Mouse (Mus musculus) liver, embryonic 11.5 days (tissue): ENCODE data around the gene Pp2d1. TPM values are rescaled to one million over a fixed set of nuclear protein-coding genes. Genes with fewer than 3 reads are reported as not detected.

Experiments
- ATAC-seq: fragments of 200-750 bp; cut with Nextera tagmentation; replicated peaks from 2 replicates; pipeline ENCODE4 v1.8.0; 2017; ENCODE audit warnings: moderate number of reproducible peaks, mild to moderate bottlenecking, moderate TSS enrichment, moderate library complexity; ENCODE audit not compliant: low FRiP score
- DNase-seq: peaks from one replicate; pipeline ENCODE4 v3.0.0-alpha.2; 2017; ENCODE audit warnings: low spot score
- H3K27ac ChIP-seq: fragments of 300-500 bp; sonication (generic); 2 replicates; pipeline ENCODE4 v1.5.1; 2014; ENCODE audit warnings: mild to moderate bottlenecking, low read depth, low read length, control low read depth
- H3K27me3 ChIP-seq: fragments of 300-500 bp; sonication (generic); replicated peaks from 2 replicates; pipeline ENCODE4 v1.6.1; 2014; ENCODE audit warnings: low read length, mixed read lengths; ENCODE audit not compliant: control insufficient read depth, insufficient read depth
- H3K36me3 ChIP-seq: fragments of 300-500 bp; sonication (generic); 2 replicates; pipeline ENCODE4 v1.6.1; 2014; ENCODE audit warnings: mild to moderate bottlenecking, low read length, moderate library complexity, mixed read lengths; ENCODE audit not compliant: control insufficient read depth, insufficient read depth
- H3K4me1 ChIP-seq: fragments of 300-500 bp; sonication (generic); replicated peaks from 2 replicates; pipeline ENCODE4 v1.6.1; 2014; ENCODE audit warnings: low read length, mixed read lengths; ENCODE audit not compliant: control insufficient read depth, insufficient read depth
- H3K4me2 ChIP-seq: fragments of 300-500 bp; sonication (generic); 2 replicates; pipeline ENCODE4 v1.6.1; 2014; ENCODE audit warnings: mild to moderate bottlenecking, control low read depth, moderate library complexity
- H3K4me3 ChIP-seq: fragments of 300-500 bp; sonication (generic); 2 replicates; pipeline ENCODE4 v1.5.1; 2014; ENCODE audit warnings: low read depth, low read length, control low read depth
- H3K9ac ChIP-seq: fragments of 300-500 bp; sonication (generic); 2 replicates; pipeline ENCODE4 v1.6.1; 2014; ENCODE audit warnings: low read depth, low read length, control low read depth
- H3K9me3 ChIP-seq: fragments of 300-500 bp; sonication (generic); 2 replicates; pipeline ENCODE4 v1.6.1; 2016; ENCODE audit warnings: low read length, inconsistent platforms, mixed read lengths; ENCODE audit not compliant: control insufficient read depth
- WGBS: fragments of 180-500 bp; shearing (Covaris S2); extraction: QIAGEN DNeasy Blood & Tissue Kit; methylation state at CpG from one replicate; pipeline ENCODE4 v1.1.7; 2014; 5-methylcytosine and 5-hydroxymethylcytosine counted together
- polyA plus RNA-seq: library from polyadenylated mRNA; unstranded; fragments of >200 nt; fragmentation: Nextera tagmentation; extraction: Ambion mirVana; gene quantifications from 2 replicates; pipeline ENCODE4 v1.2.1, GENCODE M21; 2014

Pp2d1 gene
- polyA plus RNA-seq, 1 experiment from 2014 or later, result 0.38 TPM

DNA sequence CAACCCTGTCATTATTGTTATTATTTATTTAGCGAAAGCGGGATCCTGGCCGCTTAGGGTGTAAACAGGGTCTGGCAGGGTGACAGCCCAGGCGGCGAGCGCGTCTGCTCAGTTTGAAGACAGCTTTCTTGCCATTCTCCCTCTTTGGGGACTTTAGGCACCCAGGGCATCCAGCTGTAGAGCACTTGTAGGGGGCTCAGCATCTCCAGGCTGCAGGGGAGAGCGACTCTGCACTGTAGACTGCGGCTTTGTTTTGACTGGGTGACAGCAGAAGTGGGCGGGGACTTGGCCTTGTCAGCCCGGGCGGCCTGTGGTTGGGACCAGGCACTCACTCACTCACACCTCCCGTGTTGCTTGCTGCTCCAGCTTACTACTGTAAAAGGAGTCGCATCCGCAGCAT, 28.9 kb upstream of the Pp2d1 start:
- H3K4me2 ChIP-seq, result peak overlapping the region; percentile 100
- H3K9me3 ChIP-seq, result no peaks in the 10 kb centered on the region
- H3K36me3 ChIP-seq, result no peaks in the 10 kb centered on the region
- peak overlapping the region; percentile 80 for H3K27ac ChIP-seq
- no peaks in the 10 kb centered on the region for H3K27me3 ChIP-seq
- ATAC-seq (peak; percentile 87), DNase-seq (peak; percentile 81)
- peak overlapping the region; percentile 94 for H3K4me3 ChIP-seq
- peak overlapping the region; percentile 75 for H3K9ac ChIP-seq
- H3K4me1 ChIP-seq, result peaks cover 23% of the 10 kb centered on the region
- 0% methylated on average over 15 of the region's 15 CpGs for WGBS

- Histone ChIP-seq H3K4me3 (peak overlapping the region; percentile 94), H3K27ac (peak overlapping the region; percentile 80)
Measured at GRCm38 (mm10) chr17:53567346-53568101, 28.3 kb upstream of the Pp2d1 start.

DNA sequence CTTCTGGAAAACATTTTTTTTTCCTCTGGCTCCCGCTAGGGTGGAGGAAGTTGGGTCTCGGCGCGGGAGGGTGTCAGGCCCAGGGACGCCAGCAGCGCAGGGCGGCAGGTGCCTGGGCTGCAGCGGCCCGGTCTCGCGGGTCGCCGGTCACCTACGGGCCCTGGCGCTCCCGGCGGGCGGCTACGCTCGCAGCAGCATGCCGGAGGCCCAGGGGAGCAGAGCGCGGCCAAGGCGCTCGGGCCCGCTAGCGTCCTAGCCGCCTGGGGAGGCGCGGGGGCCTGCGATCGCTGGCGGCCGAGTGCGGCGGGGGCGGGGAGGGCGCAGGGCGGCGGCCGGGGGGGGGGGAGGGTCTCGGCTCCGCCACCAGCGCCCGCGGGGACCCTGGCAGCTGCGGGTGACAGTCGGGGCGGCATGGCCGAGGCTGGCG, 27.7 kb upstream of the Pp2d1 start:
- Histone ChIP-seq H3K4me3 (peak overlapping the region; percentile 94), H3K4me1 (peaks cover 19% of the 10 kb centered on the region), H3K27me3 (no peaks in the 10 kb centered on the region), H3K9ac (peak overlapping the region; percentile 75), H3K27ac (peak overlapping the region; percentile 80), H3K4me2 (peak overlapping the region; percentile 100), H3K9me3 (no peaks in the 10 kb centered on the region), H3K36me3 (no peaks in the 10 kb centered on the region)
- ATAC-seq, result peak; percentile 62
- 0% methylated on average over 29 of the region's 51 CpGs for WGBS
- DNase-seq, result peak; percentile 76

More at GRCm38 (mm10) chr17:53567346-53568101, 28.3 kb upstream of the Pp2d1 start:
- DNase-seq (peak; percentile 78), ATAC-seq (peak; percentile 35)
- no peaks in the 10 kb centered on the region for H3K27me3 ChIP-seq
- no peaks in the 10 kb centered on the region for H3K36me3 ChIP-seq
- peak overlapping the region; percentile 100 for H3K4me2 ChIP-seq
- H3K9ac ChIP-seq, result peak overlapping the region; percentile 75
- H3K4me1 ChIP-seq, result peaks cover 19% of the 10 kb centered on the region
- WGBS, result under 1% methylated on average over 62 of the region's 67 CpGs
- no peaks in the 10 kb centered on the region for H3K9me3 ChIP-seq

DNA sequence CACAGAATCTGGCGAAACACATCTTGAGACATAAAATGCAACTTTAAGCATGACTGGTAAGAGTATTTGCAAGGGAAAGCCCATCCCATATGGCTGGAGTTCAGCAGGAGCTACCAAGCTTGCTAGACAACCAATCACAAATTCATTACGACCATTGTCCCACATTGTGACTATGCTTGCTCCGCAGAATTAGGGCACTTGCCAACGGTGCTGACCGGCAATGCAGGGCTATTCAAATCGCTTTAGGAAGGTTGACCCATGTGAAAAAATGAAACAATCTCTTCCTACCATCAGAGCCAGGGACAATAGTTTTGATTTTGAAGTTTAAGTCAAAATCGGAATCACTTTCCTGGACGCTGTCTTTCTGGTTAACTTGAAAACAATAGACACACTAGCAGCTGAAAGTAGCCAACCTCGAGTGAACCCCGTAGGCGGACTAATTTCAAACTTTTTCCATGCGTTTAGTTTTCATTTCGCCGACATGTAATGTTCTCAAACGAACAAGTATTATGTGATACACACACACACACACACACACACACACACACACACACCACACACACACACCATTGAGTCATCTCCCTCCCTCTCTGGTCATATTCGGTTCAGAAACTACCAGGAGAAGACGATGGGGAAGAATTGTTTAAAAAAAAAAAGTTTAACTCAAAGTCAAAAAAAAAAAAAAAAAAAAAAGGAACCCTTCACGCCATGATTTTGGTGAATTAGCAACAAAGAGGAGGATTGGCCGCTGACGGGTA, 27.1 kb upstream of the Pp2d1 start, which contains the start of gene Kat2b:
Kat2b (plus strand) TSS at position 701 of the 758 bp plus-strand sequence.
- Histone ChIP-seq H3K4me3 (peak within 1 kb of the TSS; percentile 94), H3K4me2 (peak within 1 kb of the TSS; percentile 100), H3K27ac (peak within 1 kb of the TSS; percentile 80), H3K4me1 (peaks cover 19% of the 10 kb centered on the region), H3K36me3 (no peaks in the 10 kb centered on the region), H3K9ac (peak within 1 kb of the TSS; percentile 75), H3K9me3 (no peaks in the 10 kb centered on the region), H3K27me3 (no peaks in the 10 kb centered on the region)
- ATAC-seq, result no peak
- DNase-seq, result peak; percentile 54
- WGBS, result 4% methylated on average over 20 of the region's 20 CpGs

GRCm38 (mm10) chr17:53564837-53565236, 25.6 kb upstream of the Pp2d1 start:
- Histone ChIP-seq H3K27me3 (no peaks in the 10 kb centered on the region), H3K27ac (no peak overlapping the region), H3K9ac (no peak overlapping the region), H3K9me3 (no peaks in the 10 kb centered on the region), H3K4me1 (peaks cover 14% of the 10 kb centered on the region), H3K4me3 (no peak overlapping the region), H3K36me3 (no peaks in the 10 kb centered on the region), H3K4me2 (no peak overlapping the region)
- 79% methylated on average over 4 of the region's 4 CpGs for WGBS
- DNase-seq (no peak), ATAC-seq (no peak)

GRCm38 (mm10) chr17:53561458-53562029, 22.3 kb upstream of the Pp2d1 start:
- no peak overlapping the region for H3K27ac ChIP-seq
- H3K27me3 ChIP-seq, result no peaks in the 10 kb centered on the region
- 84% methylated on average over 4 of the region's 4 CpGs for WGBS
- no peak for DNase-seq
- no peak for ATAC-seq
- no peaks in the 10 kb centered on the region for H3K9me3 ChIP-seq
- no peaks in the 10 kb centered on the region for H3K4me1 ChIP-seq
- no peaks in the 10 kb centered on the region for H3K36me3 ChIP-seq
- no peak overlapping the region for H3K4me3 ChIP-seq
- no peak overlapping the region for H3K9ac ChIP-seq
- no peak overlapping the region for H3K4me2 ChIP-seq

DNA sequence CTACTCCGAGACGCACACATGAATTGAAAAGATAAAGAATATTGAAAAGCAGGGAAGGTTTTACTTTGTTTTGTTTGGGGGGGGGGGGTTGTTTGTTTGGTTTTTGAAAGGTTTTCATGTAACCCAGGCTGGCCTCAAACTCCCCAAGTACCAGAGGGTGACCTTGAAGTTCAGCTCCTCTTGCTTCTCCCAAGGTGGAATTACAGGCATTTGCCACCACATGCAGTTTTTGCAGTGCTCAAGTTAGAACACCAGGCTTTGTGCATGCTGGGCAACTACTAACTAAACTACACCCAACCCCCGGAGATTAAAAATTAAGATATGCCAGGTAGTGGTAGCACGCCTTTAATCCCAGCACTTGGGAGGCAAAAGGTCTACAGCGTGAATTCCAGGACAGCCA, 20.4 kb upstream of the Pp2d1 start:
- 86% methylated on average over 5 of the region's 5 CpGs for WGBS

DNA sequence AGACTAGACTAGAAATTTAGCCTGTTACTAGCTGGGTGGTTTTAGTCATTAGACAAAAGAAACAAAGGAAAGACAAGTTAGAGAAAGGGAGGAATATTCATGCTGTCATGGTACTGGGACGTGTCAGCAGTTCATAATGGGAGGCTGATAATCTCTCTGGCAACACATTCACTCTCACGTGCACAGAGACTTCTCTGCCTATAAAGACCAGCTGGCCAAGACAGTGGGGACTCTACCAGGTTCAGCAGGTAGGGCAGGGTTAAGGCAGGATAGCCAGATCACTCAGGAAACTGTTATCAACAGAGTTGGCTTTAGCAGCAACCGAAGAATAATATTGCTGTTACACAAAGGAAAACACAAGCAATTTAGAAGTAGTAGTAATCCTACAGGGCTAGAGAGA, 18.2 kb upstream of the Pp2d1 start:
- H3K36me3 ChIP-seq, result no peaks in the 10 kb centered on the region
- H3K4me3 ChIP-seq, result no peak overlapping the region
- H3K27ac ChIP-seq, result no peak overlapping the region
- DNase-seq, result no peak
- H3K9me3 ChIP-seq, result no peaks in the 10 kb centered on the region
- ATAC-seq, result no peak
- 41% methylated on average over 3 of the region's 3 CpGs for WGBS
- no peaks in the 10 kb centered on the region for H3K27me3 ChIP-seq
- 0 out of 2 replicates have a peak, but pooled peaks cover 4% of the 10 kb centered on the region for H3K4me1 ChIP-seq
- no peak overlapping the region for H3K9ac ChIP-seq
- no peak overlapping the region for H3K4me2 ChIP-seq

More for the DNA sequence above, 20.4 kb upstream of the Pp2d1 start:
- no peaks in the 10 kb centered on the region for H3K9me3 ChIP-seq
- no peaks in the 10 kb centered on the region for H3K36me3 ChIP-seq
- no peaks in the 10 kb centered on the region for H3K27me3 ChIP-seq
- no peak overlapping the region for H3K27ac ChIP-seq
- ATAC-seq (no peak), DNase-seq (no peak)
- H3K9ac ChIP-seq, result no peak overlapping the region
- H3K4me3 ChIP-seq, result no peak overlapping the region
- no peaks in the 10 kb centered on the region for H3K4me1 ChIP-seq
- H3K4me2 ChIP-seq, result no peak overlapping the region
